Mouse (Mus musculus) stomach, postnatal 0 days (tissue): Measurements from ENCODE around the gene Vps13a.

ENCODE experiments used
- CTCF ChIP-seq: IDR thresholded peaks from 2 replicates; pipeline ENCODE4 v1.5.1; 2016; ENCODE audit warnings: antibody characterized with exemption, low read depth, mild to moderate bottlenecking, moderate library complexity
- EP300 ChIP-seq: optimal IDR thresholded peaks from 2 replicates; pipeline ENCODE3; 2016; ENCODE audit warnings: antibody characterized with exemption

DNA sequence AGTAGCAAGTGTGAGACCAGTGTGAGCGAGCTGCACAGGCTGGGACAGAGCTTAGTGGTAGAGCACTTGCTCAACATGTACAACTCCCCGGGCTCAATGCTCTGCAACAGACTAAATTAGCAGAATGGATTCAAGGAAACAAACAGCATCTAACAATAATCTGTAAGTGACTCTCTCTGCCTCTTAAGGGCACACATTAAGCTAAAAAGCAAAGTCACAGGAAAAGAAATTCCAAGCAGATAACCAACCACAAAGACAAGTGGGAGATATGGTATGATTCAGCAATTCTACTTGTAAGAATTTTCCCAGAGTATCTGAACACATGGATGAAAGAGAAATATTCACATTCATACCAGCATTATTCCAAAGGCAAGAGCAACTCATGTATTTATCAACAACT is 13.3 kb downstream of the Vps13a start:
- TF ChIP-seq CTCF (no peak), EP300 (no peak)
